Mouse (Mus musculus): Measurements from ENCODE around the gene Gys2. TPM values are rescaled to one million over a fixed set of nuclear protein-coding genes. Genes with fewer than 3 reads are reported as not detected.

Gene Gys2
- polyA plus RNA-seq, 1 experiment from 2014 or later: 0.12 TPM

- no peaks in the 10 kb centered on the region for H3K36me3 ChIP-seq (ENCODE audit: control insufficient read depth, insufficient read depth, low read length)
- no peaks in the 10 kb centered on the region for H3K4me1 ChIP-seq (ENCODE audit: control insufficient read depth, insufficient read depth, low read length)
- no peak overlapping the region for H3K4me3 ChIP-seq (ENCODE audit: low read depth, low read length)
- H3K4me2 ChIP-seq: no peak overlapping the region
- 78% methylated on average over 8 of the region's 8 CpGs for WGBS
- no peaks in the 10 kb centered on the region for H3K27me3 ChIP-seq (ENCODE audit: control insufficient read depth, insufficient read depth, low read length)
- no peaks in the 10 kb centered on the region for H3K9me3 ChIP-seq (ENCODE audit: control insufficient read depth, low read length)
- DNase-seq (ENCODE audit: low spot score, missing footprints): no peak
- no peak for ATAC-seq (ENCODE audit: low FRiP score)
- H3K27ac ChIP-seq (ENCODE audit: low read depth, low read length): no peak overlapping the region
- no peak overlapping the region for H3K9ac ChIP-seq (ENCODE audit: low read length)
Measured at GRCm38 (mm10) chr6:142471141-142471540, 1.8 kb downstream of the Gys2 start.

DNA sequence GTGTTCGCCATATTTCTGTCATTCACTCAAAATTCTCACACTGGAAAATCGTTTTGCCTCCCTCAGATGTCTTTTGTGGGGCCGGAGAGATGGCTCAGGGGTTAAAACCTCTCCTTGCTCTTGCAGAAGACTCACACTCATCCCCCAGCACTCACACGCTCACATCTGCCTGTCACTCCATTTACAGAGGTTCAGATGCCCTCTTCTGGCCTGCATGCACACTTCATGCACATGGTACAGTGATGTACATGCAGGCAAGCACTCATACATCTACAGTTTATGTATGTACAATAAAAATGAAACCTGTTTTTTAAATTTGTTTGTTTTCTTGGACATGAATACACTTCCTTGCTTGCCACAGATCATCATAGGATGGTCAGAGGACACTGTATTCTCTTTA is 3.3 kb downstream of the Gys2 start:
- H3K9me3 ChIP-seq (ENCODE audit: control insufficient read depth, low read length): no peaks in the 10 kb centered on the region
- H3K27ac ChIP-seq (ENCODE audit: low read depth, low read length): no peak overlapping the region
- H3K4me3 ChIP-seq (ENCODE audit: low read depth, low read length): no peak overlapping the region
- no peak for DNase-seq (ENCODE audit: low spot score, missing footprints)
- WGBS: 64% methylated on average over 4 of the region's 4 CpGs
- no peaks in the 10 kb centered on the region for H3K36me3 ChIP-seq (ENCODE audit: control insufficient read depth, insufficient read depth, low read length)
- ATAC-seq (ENCODE audit: low FRiP score): peak; percentile 68
- H3K4me1 ChIP-seq (ENCODE audit: control insufficient read depth, insufficient read depth, low read length): no peaks in the 10 kb centered on the region
- no peaks in the 10 kb centered on the region for H3K27me3 ChIP-seq (ENCODE audit: control insufficient read depth, insufficient read depth, low read length)
- H3K9ac ChIP-seq (ENCODE audit: low read length): no peak overlapping the region
- H3K4me2 ChIP-seq: no peak overlapping the region

DNA sequence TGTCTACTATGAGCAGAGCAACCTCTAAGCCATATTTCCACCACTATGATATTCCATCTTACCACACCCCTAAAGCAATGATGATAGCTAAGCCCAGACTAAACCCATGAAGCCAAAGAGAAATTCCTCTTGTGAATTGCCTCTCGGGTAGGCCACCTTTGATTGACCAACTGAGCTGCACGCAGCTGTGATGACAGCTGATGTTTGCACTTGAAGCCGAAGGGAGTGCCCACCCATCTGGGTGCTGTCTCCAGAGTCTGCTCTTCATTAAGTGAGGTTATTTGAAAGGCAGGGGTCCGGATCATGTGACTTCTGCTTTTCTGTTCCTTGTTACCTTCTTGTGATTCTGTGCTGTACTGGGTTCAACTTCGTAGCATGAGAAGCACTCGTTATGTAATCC is 10.7 kb downstream of the Gys2 start:
- ATAC-seq (ENCODE audit: low FRiP score): no peak
- DNase-seq (ENCODE audit: low spot score, missing footprints): no peak
- WGBS: 78% methylated on average over 6 of the region's 6 CpGs

GRCm38 (mm10) chr6:142459017-142459678 is 13.8 kb downstream of the Gys2 start:
- no peaks in the 10 kb centered on the region; the same call in 1 of the 2 replicates for H3K27me3 ChIP-seq (ENCODE audit: control insufficient read depth, insufficient read depth, low read length)
- no peak overlapping the region for H3K9ac ChIP-seq (ENCODE audit: low read length)
- DNase-seq (ENCODE audit: low spot score, missing footprints): no peak
- H3K9me3 ChIP-seq (ENCODE audit: control insufficient read depth, low read length): no peaks in the 10 kb centered on the region
- H3K4me1 ChIP-seq (ENCODE audit: control insufficient read depth, insufficient read depth, low read length): peaks cover 8% of the 10 kb centered on the region; the same call in 1 of the 2 replicates
- peak; percentile 62 for ATAC-seq (ENCODE audit: low FRiP score)
- H3K27ac ChIP-seq (ENCODE audit: low read depth, low read length): peak overlapping the region; percentile 36; the same call in 1 of the 2 replicates
- H3K36me3 ChIP-seq (ENCODE audit: control insufficient read depth, insufficient read depth, low read length): no peaks in the 10 kb centered on the region
- H3K4me2 ChIP-seq: no peak overlapping the region
- no peak overlapping the region for H3K4me3 ChIP-seq (ENCODE audit: low read depth, low read length)
- WGBS: 71% methylated on average over 14 of the region's 14 CpGs

More for the DNA sequence above, 10.7 kb downstream of the Gys2 start:
- Histone ChIP-seq H3K9ac (ENCODE audit: low read length) (no peak overlapping the region), H3K4me2 (no peak overlapping the region), H3K27me3 (ENCODE audit: control insufficient read depth, insufficient read depth, low read length) (no peaks in the 10 kb centered on the region; the same call in 1 of the 2 replicates), H3K4me3 (ENCODE audit: low read depth, low read length) (no peak overlapping the region), H3K27ac (ENCODE audit: low read depth, low read length) (no peak overlapping the region), H3K4me1 (ENCODE audit: control insufficient read depth, insufficient read depth, low read length) (peaks cover 8% of the 10 kb centered on the region; the same call in 1 of the 2 replicates), H3K9me3 (ENCODE audit: control insufficient read depth, low read length) (no peaks in the 10 kb centered on the region), H3K36me3 (ENCODE audit: control insufficient read depth, insufficient read depth, low read length) (no peaks in the 10 kb centered on the region)

- ATAC-seq (ENCODE audit: low FRiP score) (peak; percentile 82), DNase-seq (ENCODE audit: low spot score, missing footprints) (no peak)
- no peak overlapping the region for H3K9ac ChIP-seq (ENCODE audit: low read length)
- 32% methylated on average over 7 of the region's 7 CpGs for WGBS
- H3K9me3 ChIP-seq (ENCODE audit: control insufficient read depth, low read length): no peaks in the 10 kb centered on the region
- no peak overlapping the region for H3K4me3 ChIP-seq (ENCODE audit: low read depth, low read length)
- no peak overlapping the region for H3K4me2 ChIP-seq
- no peak overlapping the region for H3K27ac ChIP-seq (ENCODE audit: low read depth, low read length)
- no peaks in the 10 kb centered on the region; the same call in 1 of the 2 replicates for H3K27me3 ChIP-seq (ENCODE audit: control insufficient read depth, insufficient read depth, low read length)
- H3K4me1 ChIP-seq (ENCODE audit: control insufficient read depth, insufficient read depth, low read length): peaks cover 8% of the 10 kb centered on the region; the same call in 1 of the 2 replicates
- H3K36me3 ChIP-seq (ENCODE audit: control insufficient read depth, insufficient read depth, low read length): no peaks in the 10 kb centered on the region
Measured at GRCm38 (mm10) chr6:142458010-142458409, 14.9 kb downstream of the Gys2 start.

DNA sequence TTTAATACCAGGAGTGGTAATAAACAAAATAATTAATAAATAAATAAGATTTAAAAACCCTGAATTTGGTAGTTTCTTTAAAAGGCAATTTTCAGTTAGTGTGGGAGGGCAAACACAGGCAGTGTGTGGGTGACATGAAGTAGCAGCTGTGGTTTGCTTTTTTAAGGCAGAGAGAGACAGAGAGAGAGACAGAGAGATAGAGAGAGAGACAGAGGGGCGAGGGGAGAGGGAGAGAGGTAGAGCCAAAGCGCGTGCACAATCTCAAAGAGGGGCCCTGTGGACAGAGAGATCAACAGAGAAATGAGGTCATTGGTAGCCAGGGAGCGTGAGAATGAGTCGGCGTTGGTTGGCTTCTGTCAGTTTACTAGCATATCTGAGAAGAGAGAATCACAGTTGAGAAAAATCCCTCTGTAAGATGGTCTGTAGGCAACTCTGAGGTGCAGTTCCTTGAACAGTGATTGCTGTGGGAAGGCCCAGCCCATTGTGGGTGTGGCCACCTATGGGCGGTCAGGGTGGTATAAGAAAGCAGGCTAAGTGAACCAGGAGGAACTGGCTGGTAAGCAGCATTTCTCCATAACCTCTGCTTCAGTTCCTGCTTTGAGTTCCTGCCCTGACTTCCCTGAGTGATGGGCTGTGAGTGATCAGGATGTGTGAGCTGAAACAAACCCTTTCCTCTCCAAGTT is 17.5 kb downstream of the Gys2 start:
- no peaks in the 10 kb centered on the region for H3K36me3 ChIP-seq (ENCODE audit: control insufficient read depth, insufficient read depth, low read length)
- DNase-seq (ENCODE audit: low spot score, missing footprints): no peak

GRCm38 (mm10) chr6:142453311-142453710 is 19.6 kb downstream of the Gys2 start:
- 81% methylated on average over 2 of the region's 2 CpGs for WGBS
- H3K4me2 ChIP-seq: no peak overlapping the region
- ATAC-seq (ENCODE audit: low FRiP score): no peak

More for the DNA sequence above, 17.5 kb downstream of the Gys2 start:
- H3K9me3 ChIP-seq (ENCODE audit: control insufficient read depth, low read length): no peaks in the 10 kb centered on the region
- ATAC-seq (ENCODE audit: low FRiP score): no peak
- no peak overlapping the region for H3K4me3 ChIP-seq (ENCODE audit: low read depth, low read length)
- no peak overlapping the region for H3K9ac ChIP-seq (ENCODE audit: low read length)
- peaks cover 8% of the 10 kb centered on the region; the same call in 1 of the 2 replicates for H3K4me1 ChIP-seq (ENCODE audit: control insufficient read depth, insufficient read depth, low read length)
- no peaks in the 10 kb centered on the region for H3K27me3 ChIP-seq (ENCODE audit: control insufficient read depth, insufficient read depth, low read length)
- no peak overlapping the region for H3K4me2 ChIP-seq
- WGBS: 62% methylated on average over 7 of the region's 7 CpGs
- no peak overlapping the region for H3K27ac ChIP-seq (ENCODE audit: low read depth, low read length)

GRCm38 (mm10) chr6:142451381-142451780 is 21.5 kb downstream of the Gys2 start:
- DNase-seq (ENCODE audit: low spot score, missing footprints) (no peak), ATAC-seq (ENCODE audit: low FRiP score) (no peak)
- Histone ChIP-seq H3K4me3 (ENCODE audit: low read depth, low read length) (no peak overlapping the region), H3K27me3 (ENCODE audit: control insufficient read depth, insufficient read depth, low read length) (no peaks in the 10 kb centered on the region), H3K9ac (ENCODE audit: low read length) (no peak overlapping the region), H3K27ac (ENCODE audit: low read depth, low read length) (no peak overlapping the region), H3K4me2 (no peak overlapping the region), H3K4me1 (ENCODE audit: control insufficient read depth, insufficient read depth, low read length) (no peaks in the 10 kb centered on the region), H3K36me3 (ENCODE audit: control insufficient read depth, insufficient read depth, low read length) (no peaks in the 10 kb centered on the region), H3K9me3 (ENCODE audit: control insufficient read depth, low read length) (no peaks in the 10 kb centered on the region)
- WGBS: 85% methylated on average over 12 of the region's 12 CpGs

More at GRCm38 (mm10) chr6:142453311-142453710, 19.6 kb downstream of the Gys2 start:
- Histone ChIP-seq H3K27me3 (ENCODE audit: control insufficient read depth, insufficient read depth, low read length) (no peaks in the 10 kb centered on the region), H3K4me1 (ENCODE audit: control insufficient read depth, insufficient read depth, low read length) (peaks cover 6% of the 10 kb centered on the region; the same call in 1 of the 2 replicates), H3K27ac (ENCODE audit: low read depth, low read length) (no peak overlapping the region), H3K4me3 (ENCODE audit: low read depth, low read length) (no peak overlapping the region), H3K36me3 (ENCODE audit: control insufficient read depth, insufficient read depth, low read length) (no peaks in the 10 kb centered on the region), H3K9ac (ENCODE audit: low read length) (no peak overlapping the region), H3K9me3 (ENCODE audit: control insufficient read depth, low read length) (no peaks in the 10 kb centered on the region)
- no peak for DNase-seq (ENCODE audit: low spot score, missing footprints)

- H3K4me3 ChIP-seq (ENCODE audit: low read depth, low read length): no peak overlapping the region
- H3K27me3 ChIP-seq (ENCODE audit: control insufficient read depth, insufficient read depth, low read length): no peaks in the 10 kb centered on the region
- DNase-seq (ENCODE audit: low spot score, missing footprints) (no peak), ATAC-seq (ENCODE audit: low FRiP score) (no peak)
- H3K4me2 ChIP-seq: no peak overlapping the region
- H3K27ac ChIP-seq (ENCODE audit: low read depth, low read length): no peak overlapping the region
- H3K9me3 ChIP-seq (ENCODE audit: control insufficient read depth, low read length): no peaks in the 10 kb centered on the region
- no peaks in the 10 kb centered on the region for H3K4me1 ChIP-seq (ENCODE audit: control insufficient read depth, insufficient read depth, low read length)
- H3K36me3 ChIP-seq (ENCODE audit: control insufficient read depth, insufficient read depth, low read length): no peaks in the 10 kb centered on the region
- no peak overlapping the region for H3K9ac ChIP-seq (ENCODE audit: low read length)
Measured at GRCm38 (mm10) chr6:142429072-142429471, 43.8 kb downstream of the Gys2 start.
